Mouse (Mus musculus): ENCODE data around the gene Ccdc30.

Ccdc30 gene

DNA sequence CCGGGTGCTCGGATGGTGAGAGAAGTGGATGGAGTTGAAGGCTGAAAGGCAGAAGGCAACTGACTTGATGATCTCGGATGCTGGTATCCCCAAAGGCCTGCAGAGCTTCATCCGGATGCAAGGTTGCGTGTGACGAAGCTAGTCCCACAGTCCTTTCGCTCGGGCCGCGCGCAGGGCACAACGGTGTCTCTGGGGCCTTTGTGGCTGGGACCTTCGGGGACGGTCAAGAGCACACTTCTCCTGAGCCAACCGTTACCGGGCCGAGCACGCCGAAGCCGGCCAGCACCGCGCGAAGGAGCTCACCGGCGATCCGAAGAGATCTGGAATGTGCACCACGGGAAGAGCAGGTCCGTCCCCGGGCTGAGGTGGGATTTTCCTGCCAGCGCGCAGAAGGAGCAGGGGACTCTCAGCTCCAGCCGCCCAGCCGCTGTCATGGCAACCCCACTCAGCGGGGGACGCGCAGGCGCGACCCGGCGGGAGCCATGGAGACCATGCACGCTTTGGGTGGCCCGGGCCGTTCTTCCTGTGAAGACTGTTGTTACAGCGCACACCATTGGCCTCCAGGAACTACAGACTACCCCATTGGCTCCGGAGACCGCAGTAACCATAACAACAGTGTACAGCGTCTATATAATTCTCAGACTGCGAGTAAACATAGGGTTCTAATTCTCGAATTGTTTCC lies at the start of gene Ccdc30:
Ccdc30 (minus strand) TSS at position 450 of the 682 bp plus-strand sequence.
- under 1% methylated on average over 49 of the region's 49 CpGs for WGBS

DNA sequence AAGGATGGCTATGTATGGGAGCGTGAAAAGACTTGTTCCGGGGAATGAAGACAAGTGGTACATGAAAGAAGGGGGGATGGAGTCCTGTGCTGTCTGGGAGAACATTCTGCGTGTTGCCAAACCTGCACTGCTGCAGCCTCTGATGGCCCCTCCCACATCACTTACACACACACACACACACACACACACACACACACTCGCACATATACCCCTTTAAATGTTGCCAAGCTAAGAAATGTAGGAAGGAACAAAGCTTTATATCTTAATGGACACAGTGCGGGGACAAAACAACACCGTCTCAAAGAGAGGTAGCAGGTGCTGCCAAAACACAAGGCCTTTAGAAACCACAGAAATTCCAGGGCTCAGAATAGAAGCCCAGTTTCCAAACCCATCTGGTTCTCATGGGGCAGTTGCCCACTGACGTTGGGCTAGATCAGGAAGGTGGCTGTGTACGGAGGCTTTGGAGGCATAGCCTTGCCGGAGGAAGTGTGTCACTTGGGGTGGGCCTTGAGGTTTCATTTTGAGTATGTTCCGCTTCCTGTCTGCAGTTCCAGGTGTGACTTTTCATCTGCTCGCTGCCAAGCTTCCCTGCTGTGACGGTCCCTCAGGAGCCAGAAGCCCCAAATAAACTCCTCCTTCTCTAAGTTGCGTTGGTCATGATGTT lies 48.6 kb upstream of the Ccdc30 start:
- WGBS: 60% methylated on average over 13 of the region's 13 CpGs

DNA sequence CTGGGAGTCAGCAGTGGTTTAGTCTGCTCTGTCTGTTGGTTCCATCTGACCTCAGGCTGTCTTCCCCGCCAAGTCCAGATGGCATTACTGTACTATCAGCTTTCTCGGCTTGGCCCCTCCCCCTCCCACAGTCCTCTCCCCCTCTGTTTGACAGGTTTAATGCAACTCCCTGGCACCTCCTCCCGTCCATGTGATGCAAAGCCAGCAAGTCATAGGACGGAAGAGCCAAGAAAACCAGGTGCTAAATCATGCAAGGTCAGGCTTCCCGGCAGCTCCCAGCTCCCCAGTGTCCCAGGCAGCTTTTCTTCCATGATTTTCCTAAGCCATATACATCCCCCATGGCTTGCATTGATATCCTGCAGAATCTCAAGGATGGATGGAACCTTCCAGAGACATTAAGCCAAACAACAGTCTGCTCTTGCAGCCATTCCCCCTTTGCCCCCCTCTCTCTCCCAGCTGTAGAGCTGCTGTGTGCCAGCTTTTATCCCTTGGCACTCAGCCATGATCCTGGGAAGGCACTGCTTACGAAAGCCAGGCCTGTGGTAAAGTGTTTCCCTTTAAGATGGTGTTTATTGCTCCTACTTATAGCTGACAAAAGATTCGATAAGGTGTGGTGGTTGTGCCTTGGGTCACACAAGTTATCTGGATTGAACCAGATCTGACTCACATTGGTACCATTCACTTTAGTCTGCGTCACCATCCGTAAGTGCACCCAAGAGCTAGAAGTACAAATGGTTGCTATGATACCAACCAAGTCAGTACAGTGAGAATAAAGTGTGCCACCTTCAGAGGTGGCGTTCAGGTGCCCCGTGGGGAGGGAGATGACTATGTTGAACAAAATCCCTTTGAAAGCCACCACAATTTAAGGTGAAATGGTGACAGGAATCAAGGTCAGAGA lies 47.8 kb upstream of the Ccdc30 start:
- WGBS: 29% methylated on average over 11 of the region's 11 CpGs

DNA sequence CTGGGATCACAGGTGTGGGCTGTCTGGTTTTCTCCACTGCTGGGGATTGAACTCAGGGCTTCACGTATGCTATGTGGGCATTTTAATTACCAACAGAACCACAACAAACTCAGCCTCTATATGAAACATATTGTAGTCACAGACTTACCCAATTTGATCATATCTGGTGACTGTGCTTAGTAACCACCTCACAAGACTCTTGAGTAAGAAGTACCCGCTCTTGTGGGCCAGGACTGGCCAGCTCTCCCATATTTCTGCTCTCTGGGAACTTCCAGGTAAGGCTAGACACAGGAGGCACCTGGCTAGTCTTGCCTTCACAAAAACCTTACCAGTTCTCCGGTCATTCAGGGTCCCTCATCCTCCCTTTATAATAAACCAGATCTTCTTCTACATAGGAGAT lies 47.1 kb upstream of the Ccdc30 start:
- 88% methylated on average over 3 of the region's 3 CpGs for WGBS

DNA sequence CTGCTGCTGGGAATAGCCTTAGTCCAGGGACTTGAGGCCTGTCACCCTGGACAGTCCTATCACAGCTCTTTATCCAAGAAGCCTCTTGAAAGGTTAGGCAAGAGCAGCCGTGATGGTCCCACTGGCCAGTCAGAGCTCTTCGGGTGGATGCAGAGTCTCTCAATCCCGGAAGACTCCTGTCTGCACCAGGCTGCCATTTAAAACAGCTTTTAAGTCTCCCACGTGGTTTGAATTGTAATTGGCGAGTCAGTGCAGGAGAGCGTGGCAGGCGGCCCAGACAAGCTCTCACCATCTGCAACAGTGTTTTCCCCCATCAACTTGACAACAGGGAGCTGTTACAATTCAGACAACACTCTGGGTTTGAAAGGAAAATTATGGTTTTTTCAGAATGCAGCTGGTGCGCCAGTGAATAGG lies 45.4 kb upstream of the Ccdc30 start:
- WGBS: 19% methylated on average over 8 of the region's 8 CpGs

DNA sequence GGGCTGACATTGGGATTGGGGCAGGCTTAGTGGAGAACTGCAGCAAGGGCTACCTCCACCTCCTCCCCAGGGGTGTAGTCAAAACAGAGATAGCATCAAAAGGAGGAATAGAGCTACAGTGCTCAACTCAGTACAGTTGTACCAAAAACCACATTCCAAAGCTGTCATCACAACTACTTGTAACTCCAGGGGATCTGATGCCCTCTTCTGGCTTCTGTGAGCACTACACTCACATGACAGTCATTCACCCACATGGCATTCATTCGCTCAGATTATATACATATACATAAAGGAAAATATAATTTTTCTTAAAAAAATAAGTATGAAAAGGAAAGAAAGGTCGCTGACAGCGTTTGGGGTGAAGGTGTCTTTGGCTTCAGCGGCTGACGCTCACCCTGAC lies 45.0 kb upstream of the Ccdc30 start:
- WGBS: 38% methylated on average over 5 of the region's 5 CpGs

DNA sequence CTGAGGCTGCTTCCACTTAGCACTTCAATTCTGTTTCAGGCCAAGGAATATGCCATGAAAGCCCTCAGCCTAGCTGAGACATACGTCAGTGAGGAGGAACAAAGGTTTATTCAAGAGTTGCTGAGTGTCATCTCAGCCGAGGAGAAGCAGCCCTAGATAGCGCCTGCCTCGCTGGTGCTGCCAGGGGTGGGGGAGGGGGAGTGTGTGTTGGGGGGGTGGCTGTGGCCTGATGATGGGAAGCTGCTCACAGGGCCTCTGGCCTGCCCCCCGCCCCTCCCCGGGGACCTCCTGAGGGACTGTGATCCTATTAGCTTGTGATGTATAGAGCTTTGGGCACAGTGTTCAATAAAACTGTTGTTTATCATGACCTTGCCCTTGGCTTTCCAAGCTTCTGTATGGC lies 38.2 kb upstream of the Ccdc30 start:
- WGBS: 27% methylated on average over 6 of the region's 6 CpGs

DNA sequence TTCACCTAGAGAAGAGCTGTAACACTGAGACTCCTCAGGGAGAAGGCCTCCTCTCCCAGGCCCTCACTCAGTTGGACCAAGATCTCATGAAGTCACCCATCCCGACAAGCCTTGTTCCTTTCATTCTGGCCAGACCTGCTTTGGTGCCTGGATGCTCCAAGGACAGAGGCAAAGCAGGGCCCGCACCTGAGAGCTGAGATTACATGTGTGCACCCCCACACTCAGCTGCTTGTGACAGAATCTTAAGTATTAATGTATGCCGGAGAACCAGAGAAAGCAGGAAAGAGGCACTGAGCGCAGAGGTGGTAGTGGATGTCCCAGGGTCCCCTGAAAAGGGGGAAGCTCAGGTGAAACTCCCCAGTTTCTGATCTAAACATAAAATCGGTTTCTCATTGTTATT lies 37.8 kb upstream of the Ccdc30 start:
- WGBS: 60% methylated on average over 5 of the region's 5 CpGs

DNA sequence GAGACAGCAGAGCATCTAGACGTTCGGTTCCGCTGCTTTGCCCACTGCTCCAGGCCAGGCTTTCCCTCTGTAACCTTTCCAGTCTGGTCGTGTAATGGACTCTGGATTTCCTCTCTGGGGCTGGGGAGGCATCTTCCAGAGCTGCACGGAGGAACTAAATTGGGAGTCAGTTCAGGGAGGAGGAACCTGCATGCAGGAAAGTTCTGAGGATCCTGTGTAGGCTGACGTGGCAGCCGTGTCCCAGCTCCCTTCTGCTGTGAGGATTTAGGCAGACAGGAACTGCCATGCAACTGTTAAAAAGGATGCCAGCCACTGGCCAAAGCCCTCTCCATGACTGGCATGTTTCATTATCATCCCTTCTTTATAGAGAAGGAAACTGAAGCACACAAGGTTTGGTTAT lies 35.1 kb upstream of the Ccdc30 start:
- 55% methylated on average over 7 of the region's 7 CpGs for WGBS

DNA sequence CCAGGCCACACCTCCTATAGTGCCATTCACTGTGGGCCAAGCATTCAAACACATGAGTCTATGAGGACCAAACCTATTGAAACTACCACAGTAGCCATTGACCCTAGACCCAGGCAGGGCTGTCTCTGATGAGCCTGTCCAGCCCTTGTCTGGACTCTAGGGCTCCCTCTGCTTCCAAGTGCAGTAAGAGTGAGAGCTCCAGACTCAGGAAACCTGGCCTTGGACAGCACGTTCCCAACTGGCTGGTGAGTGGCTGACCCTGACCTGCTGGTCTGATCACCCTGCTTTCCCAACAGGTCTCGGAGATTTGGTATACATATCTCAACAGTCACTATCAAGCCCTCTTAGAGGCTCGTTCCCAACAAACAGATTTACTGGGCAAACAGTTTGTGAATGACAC lies 32.5 kb upstream of the Ccdc30 start:
- WGBS: 90% methylated on average over 3 of the region's 3 CpGs

DNA sequence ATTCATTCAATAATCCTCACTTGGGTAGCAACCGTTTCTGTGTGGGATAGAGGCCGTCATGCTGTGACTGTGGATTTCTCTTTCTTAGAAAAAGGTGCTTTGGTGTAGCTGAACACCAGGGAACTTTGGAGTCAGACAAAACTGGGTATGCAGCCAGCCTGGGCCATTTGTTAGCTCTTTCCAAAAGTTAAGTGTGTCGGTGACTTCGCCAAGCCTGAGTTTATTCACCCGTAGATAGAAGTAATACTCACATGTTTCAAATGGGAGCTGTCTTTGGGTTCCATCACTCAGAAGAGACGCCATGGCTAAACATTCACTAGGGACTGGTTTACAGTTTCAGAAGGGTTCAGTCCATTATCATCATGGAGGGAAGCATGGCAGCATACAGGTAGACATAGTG lies 31.9 kb upstream of the Ccdc30 start:
- WGBS: 87% methylated on average over 6 of the region's 6 CpGs

DNA sequence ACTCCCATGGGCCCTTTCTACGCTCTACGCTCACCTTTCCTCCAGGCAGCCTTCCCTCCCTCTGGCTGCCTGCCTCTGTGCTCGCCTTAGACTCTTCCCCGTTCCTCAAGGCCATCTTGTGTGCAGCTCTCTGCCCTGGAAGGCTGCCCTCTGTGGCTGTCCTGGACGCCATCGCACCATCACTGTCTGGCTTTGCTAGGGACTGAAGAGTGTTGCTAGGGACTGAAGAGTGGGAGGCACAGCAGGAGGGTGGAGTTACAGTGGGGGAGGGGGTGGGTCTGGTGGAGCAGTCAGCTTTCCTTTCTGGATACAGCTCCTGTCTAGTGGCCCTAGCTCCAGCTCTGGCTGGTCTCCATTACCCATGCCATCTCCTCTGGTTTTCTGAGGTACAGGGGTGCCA lies 27.2 kb upstream of the Ccdc30 start:
- WGBS: 56% methylated on average over 6 of the region's 6 CpGs

DNA sequence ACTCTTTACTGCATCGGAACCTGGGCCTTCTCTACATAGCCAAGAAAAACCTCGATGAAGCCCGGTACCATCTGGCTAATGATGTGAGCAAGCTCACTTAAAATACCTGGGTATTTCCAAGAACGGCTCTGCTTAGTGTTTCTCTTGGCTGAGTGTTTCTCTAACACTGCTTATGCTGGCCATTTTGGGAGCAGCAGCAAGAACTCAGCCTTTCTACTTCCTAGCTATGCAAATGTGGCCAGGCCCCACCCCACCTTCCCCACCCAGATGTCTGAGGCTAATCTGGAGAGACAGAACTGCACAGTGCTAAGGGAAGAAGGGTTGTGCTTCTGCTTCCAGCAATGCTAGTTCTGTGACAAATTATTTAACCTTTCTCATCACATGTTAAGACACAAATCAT lies 26.5 kb upstream of the Ccdc30 start:
- 58% methylated on average over 4 of the region's 4 CpGs for WGBS

DNA sequence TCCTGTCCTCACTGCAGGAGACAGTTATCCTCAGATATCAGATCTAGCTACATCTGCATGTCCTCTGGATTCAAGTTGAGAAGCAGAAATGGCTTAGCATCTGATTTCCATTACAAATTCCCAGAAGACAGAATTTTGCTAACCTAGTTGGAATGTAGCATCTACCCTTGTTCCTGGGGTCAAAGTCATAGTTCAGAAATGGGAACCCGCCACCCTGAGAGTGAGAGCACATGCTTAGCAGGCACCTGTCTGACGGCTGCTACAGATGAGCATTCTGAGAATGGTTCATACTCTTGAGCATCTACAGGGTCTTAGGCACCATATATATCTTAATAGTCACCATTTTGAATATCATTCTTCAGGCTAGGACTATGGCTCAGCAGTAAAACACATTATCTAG lies 22.6 kb upstream of the Ccdc30 start:
- 97% methylated on average over 2 of the region's 2 CpGs for WGBS

DNA sequence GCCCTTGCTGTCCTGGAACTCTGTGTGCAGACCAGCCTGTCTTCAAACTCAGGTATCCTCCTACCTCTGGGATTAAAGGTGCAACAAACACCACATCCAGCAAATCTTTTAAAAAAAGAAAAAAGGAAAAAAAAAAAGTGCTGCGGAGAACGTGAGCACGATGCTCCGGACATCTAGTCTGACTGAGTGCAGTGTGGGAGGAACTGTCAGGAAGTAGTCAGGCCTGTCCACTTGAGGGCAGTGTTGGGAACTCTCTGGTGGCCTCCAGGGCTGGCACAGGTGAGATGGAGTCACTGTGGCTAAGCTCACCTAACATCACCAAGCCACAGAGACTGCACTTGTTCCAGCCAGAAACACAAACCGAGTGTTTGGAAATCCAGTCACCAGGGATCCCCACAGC lies 15.4 kb upstream of the Ccdc30 start:
- WGBS: 28% methylated on average over 5 of the region's 5 CpGs

DNA sequence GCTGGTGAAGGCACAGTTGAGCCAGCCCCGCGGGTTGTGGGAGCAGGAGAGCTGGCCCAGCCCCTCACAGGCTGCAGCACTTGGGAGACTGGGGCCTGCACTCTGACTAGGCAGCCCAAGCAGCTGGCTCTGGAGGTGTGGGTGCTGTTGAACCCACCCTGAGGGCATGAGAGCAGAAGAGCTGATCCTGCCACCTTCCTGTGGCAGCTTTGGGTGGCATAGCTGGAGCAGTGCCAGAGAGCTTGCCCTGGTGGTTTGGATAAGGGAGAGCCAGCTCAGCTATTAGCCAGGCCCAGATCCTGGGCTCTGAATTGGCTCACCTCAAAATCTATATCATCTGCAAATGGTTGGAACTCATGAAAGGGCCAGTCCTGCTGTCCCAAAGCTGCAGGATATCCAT lies 12.4 kb upstream of the Ccdc30 start:
- WGBS: 50% methylated on average over 2 of the region's 2 CpGs

DNA sequence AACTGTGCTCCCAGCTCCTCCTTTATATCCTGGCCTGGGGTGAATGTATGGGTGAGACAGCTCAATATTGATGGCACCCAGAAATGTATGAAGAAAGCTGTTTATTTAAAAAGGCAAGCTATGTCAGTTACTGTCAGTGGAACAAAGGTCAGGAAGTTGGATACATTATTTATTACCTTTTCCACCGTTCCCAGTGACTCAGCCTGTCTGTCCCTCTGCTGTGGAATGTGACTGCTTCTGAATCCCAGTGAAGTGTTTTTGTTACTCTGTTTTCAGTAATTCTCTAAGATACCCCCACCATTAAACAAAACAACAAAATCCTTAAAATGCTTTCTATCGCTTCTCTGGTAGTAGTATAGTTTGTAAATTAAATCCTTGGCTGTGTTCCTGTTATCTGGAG lies 10.3 kb upstream of the Ccdc30 start:
- 53% methylated on average over 2 of the region's 2 CpGs for WGBS

DNA sequence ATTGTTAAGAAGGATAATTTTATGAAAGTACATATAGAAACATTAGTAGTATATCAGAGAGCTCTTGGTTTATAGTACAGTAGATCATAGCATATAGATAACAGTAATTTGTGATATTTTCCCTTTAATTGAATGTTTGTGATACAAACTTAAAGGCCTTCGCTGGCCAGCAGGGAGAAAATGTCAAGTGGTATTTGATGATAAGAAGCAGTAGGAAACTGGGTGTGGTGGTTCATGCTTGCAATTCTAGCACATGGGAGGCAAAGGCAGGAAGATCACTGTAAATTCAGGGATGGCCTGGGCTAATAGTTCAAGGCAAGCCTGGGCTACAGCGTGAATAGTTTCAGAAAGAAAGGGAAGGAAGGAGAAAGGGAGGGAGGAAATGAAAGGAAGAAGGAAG lies 9.8 kb upstream of the Ccdc30 start:
- 93% methylated on average over 2 of the region's 2 CpGs for WGBS

DNA sequence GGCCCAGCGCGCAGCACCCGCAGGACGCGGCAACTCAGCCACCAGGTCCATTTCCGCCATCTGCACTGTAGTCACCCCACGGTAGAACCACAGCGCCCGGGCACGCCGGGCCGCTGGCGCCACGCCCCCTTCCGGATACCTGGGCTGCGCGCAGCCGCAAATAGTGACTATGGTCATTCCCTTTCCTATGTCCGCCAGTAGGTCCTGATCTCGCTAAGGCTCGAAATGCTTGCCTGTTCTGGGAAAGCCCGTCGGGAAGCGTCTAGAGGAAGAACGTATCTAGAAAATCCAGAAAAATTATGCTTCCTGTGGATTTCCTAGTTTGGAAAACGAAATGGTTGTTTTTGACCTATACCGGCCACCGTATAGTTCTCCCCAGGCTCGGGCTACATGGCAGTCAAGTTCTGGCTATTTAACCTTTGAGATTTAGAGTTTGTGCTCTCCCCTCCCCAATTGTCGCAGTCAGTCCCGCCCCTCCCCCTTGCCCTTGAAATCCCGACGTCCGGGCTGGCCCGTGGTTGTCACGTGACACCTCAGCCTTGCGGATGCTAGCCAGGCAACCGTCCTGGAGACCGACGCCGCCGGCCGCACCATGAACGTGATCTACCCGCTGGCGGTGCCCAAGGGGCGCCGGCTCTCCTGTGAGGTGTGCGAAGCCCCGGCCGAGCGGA lies 7.1 kb upstream of the Ccdc30 start, which contains the start of the genes Ppcs and Zmynd12:
Ppcs (minus strand) TSS at position 127 of the 671 bp plus-strand sequence.
Zmynd12 (plus strand) TSS at position 521 of the 671 bp plus-strand sequence.
- WGBS: under 1% methylated on average over 52 of the region's 52 CpGs

DNA sequence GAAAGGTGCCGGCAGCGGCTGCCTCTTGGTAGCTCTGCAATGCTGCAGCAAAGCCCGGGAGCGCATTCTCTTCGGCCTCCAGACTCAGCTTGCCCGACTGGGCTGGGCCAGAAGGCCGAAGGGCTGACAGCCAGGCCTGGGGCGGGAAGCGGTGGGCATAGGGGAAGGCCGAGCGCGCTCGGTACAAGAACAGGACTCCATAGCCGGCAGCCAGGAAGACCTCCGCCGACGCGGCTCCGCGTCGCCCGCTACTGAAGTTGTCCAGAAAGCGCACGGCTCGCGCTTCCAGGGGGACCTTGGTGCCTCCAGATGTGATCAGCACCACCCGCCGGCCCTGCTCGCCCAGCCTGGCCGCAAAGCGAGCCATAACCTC lies 6.6 kb upstream of the Ccdc30 start:
- 1% methylated on average over 31 of the region's 31 CpGs for WGBS

DNA sequence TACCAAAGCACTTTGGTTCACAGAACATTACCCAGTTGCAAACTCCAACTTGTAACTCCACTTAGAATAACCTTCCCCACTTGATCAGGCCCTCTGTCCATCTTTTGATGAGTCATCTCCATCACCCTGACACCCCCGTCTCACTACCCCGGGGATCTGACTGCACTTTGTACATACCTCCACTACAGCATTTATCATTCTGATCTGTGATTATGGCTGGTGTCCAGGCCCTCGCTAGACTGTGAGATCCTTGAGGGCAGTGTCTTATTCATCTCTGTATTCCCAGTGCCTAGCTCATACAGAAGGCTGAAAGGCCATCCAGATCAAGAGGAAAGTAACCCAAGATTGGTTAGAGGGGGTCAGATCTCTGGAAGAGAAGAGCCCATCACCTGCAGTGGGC lies 5.9 kb upstream of the Ccdc30 start:
- 70% methylated on average over 3 of the region's 3 CpGs for WGBS

DNA sequence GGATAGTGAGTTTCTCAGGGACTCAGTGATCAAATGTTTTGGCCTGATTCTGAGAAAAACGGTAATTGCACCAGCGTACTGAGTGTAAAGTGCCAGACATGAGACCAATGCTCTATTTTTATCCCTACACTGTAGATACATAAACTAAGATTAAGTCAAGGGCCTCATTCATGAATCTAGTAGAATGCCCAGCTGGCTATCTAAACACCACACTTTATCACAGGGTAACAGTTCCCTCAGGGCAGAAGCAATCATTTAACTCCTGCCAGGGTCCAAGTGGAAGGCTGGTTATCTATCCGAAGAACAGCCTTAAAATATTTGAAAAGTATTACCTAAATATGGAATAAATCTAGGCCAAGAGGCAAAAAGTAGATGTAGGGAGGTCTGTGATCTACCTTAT lies 2.6 kb upstream of the Ccdc30 start:
- WGBS: 77% methylated on average over 3 of the region's 3 CpGs

All from cerebral cortex, adult 2 months (tissue).